Mouse (Mus musculus) gonadal fat pad, adult 2 months (tissue): Measurements from ENCODE around the gene Gnaq. TPM values are rescaled to one million over a fixed set of nuclear protein-coding genes. Genes with fewer than 3 reads are reported as not detected.

Experiments used
- DNase-seq: peaks from one replicate; pipeline ENCODE4 v3.0.0-alpha.2; 2012; ENCODE audit warnings: low read depth
- polyA plus RNA-seq: library from polyadenylated mRNA; depleted of rRNA; stranded (reverse); fragments of >200 nt; gene quantifications from 2 replicates; pipeline ENCODE4 v1.2.3, GENCODE M21; 2012

The Gnaq gene
- polyA plus RNA-seq, 1 experiment = 18.8 TPM

- DNase-seq = no peak
Measured at GRCm38 (mm10) chr19:16318128-16318811, 185.6 kb downstream of the Gnaq start.

- DNase-seq = no peak
Measured at GRCm38 (mm10) chr19:16319986-16320385, 187.4 kb downstream of the Gnaq start.

GRCm38 (mm10) chr19:16322986-16323385, 190.4 kb downstream of the Gnaq start:
- DNase-seq = no peak

DNA sequence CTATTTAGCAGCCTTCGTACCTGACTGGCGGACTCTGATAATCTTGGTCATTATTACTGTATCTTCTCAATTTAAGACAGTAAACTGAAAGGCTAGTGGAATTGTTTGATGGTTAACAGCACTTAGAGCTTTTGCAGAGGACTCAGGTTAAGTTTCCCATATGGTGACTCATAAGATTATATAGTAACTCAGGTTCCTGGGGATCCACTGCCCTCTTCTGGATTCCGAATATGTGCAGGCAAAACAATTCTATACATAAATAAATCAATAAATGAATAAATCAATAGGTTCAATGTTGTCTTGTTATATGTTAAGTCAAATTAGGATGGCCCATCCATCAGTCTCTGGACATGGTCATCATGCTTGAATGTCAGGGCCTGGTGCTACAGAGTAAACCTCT, 191.6 kb downstream of the Gnaq start:
- DNase-seq = no peak

GRCm38 (mm10) chr19:16325911-16326310, 193.3 kb downstream of the Gnaq start:
- DNase-seq = peak; percentile 36

DNA sequence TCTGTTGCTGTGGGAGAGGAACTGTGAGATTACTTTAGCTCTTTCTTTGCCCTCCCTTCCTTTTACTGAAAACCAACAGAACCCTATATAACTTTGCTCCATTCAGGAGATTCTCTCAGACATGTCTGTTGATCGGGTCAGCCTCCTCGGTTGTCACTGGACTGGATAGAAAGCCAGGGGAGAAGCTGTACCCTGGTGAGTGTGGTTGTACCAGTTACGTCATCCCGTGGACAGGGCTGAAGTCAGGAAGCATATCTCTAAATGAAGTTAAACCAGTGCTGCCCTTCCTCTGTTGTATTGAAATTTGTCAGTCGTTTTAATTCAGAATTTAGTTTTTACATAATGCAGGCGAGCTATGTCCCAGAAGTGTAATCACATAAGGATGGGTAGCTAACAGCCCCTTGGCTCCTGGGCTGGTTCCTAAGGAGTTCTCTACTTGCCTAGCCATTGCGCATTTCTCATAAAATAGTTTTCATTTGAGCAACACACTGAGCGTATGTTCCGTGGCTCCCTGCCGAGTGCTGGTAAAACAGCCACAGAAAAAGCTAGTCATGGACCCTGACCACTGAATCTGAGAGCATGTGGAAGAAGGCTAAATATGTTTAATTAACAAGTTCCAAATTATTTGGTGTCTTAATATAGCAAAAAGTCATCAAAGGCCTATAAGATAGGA, 194.9 kb downstream of the Gnaq start:
- DNase-seq = no peak

- DNase-seq = no peak
Measured at GRCm38 (mm10) chr19:16328074-16328850, 195.6 kb downstream of the Gnaq start.

GRCm38 (mm10) chr19:16329056-16329455, 196.4 kb downstream of the Gnaq start:
- no peak for DNase-seq

DNA sequence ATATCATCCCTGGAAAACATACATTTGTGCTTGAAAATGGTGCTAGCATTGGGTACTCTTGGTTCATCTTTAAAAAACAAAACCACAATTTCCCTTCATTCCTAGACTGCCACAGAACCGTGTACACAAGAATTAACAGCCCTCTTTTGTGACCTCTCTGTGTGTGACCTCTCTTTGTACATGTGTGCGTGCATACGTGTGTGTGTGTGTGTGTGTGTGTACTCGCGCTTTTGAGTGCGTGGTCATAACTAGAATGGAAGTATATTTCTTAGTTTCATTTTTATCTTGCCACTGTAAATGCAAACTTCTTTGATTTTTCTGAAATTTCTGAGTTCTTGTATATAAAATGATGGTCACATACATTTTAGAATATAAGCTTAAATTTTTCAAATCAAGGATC, 197.0 kb downstream of the Gnaq start:
- DNase-seq = no peak

DNA sequence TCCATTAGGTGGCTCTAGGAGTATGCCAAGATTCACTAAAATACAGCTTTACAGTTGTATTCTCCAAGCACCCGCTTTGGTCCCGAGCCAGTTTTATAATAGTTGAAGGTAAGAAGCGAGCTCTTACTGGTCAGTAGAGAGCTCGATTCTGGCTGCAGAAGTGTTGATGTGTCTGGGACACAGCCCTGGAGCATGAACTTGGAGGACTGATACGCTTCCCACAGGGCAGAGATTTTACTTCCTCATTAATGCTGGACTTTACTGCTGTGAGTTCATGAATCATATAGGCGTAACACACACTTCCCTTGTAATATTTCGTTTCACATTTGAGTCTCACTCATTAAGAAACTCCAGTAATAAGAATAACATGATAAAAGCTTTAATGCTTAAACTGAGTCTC, 197.5 kb downstream of the Gnaq start:
- DNase-seq = no peak

- DNase-seq = no peak
Measured at GRCm38 (mm10) chr19:16331047-16331446, 198.4 kb downstream of the Gnaq start.

DNA sequence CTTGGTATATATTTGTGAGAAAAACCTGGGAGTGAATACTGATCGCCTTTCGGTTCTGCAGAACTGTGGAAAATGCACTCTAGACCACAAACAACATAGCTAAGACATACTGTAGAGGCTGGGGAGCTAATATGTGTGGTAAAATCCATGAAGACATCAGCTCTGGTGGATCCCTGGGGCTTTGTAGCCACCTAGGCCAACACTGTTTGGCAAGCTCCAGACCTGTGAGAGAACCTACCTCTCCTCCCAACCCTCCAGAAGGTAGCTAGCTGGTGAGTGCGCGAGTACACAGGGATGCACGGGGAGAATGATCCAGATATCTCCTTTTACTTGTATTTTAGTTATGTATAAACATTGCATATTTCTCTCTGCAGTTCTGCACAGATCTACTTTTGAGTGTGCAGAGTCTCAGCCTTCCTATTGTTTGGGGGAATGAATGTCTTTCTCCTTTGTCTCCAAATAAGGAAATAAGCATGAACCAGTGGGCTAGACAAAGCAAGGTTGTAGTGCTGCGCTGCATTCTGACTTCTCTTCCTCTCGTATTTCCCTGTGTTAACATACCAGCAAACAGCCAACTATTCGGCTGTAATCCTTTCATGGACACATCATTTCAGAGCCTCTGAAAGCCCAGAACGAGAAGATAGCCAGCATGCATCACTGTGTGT, 205.4 kb downstream of the Gnaq start:
- no peak for DNase-seq

- no peak for DNase-seq
Measured at GRCm38 (mm10) chr19:16339954-16340586, 207.4 kb downstream of the Gnaq start.

GRCm38 (mm10) chr19:16342702-16343101, 210.1 kb downstream of the Gnaq start:
- DNase-seq = no peak

GRCm38 (mm10) chr19:16345516-16345915, 212.9 kb downstream of the Gnaq start:
- no peak for DNase-seq

- DNase-seq = no peak
Measured at GRCm38 (mm10) chr19:16347037-16347436, 214.4 kb downstream of the Gnaq start.

DNA sequence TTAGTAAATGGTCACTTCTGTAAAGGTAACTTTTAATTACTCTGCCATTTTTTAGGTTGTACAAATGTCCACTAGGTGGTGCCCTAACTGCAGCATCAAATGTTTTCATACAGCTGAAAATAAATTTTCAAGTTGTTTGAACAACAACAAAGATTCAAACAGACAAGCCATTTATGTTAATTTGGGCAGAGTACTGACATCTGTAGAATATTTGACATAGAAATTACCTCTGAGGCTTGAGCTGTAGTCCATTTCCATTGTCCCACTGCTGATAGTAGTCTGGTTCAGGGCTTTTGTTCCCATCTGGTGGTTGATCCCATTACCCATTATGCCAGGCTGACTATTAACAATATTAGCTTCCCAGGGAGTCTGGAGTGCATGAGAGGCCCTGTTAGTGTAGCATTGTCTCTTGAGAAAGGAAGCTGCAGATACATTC, 221.1 kb downstream of the Gnaq start:
- DNase-seq = no peak

DNA sequence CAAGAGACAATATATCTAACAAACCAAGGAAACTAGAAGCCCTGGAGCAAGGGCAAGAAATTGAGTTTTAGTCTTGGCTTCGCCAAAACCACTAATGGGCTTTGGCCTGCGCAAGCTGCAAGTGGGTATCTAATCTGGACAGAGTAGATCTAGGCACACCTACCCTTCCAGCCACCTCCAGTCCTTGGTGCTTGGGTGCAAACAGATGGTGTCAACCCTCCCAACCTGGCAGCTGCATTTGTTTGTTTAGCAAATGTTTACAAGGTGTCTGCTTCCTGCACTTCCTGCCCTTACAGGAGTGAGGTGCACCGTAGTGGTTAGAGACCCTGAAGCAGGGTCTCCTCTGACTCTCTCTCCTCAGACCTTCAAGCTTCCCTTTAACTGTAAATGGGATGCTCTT, 225.5 kb downstream of the Gnaq start:
- no peak for DNase-seq

DNA sequence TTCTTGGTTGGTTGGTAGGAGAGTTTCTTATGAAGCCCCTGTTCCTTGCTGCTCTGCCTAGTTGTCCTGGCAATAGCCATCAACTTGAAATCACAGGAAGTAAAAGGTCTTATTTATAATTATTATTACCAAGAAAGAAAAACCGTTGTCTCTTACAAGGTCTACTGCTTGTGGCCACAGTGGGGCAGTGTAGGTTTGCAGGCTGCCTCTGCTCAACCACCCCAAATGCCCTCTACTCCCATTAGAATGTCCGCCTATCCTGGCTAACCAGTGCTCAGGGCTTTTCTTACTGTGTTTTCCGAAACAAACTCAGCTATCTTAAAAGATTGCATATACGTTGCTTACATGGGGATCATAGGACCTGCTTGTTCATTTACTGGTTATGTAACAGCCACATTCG, 226.3 kb downstream of the Gnaq start:
- no peak for DNase-seq

- DNase-seq = no peak
Measured at GRCm38 (mm10) chr19:16366465-16367063, 233.9 kb downstream of the Gnaq start.

- peak; percentile 42 for DNase-seq
Measured at GRCm38 (mm10) chr19:16367218-16367617, 234.6 kb downstream of the Gnaq start.
